Mouse (Mus musculus) right cerebral cortex, postnatal 4 days (tissue): ENCODE measurements at regions not wholly inside any gene's neighbourhood (a gene's known extent, or its start where the extent isn't known, plus 50 kb on each side); places are given as distances from the start of the nearest gene placed in this dataset.

Experiments used
- DNase-seq: peaks from one replicate; pipeline ENCODE4 v3.0.0-alpha.2; 2022

- DNase-seq: no peak
These were observed 80.5 kb upstream of the Msx2 start for GRCm38 (mm10) chr13:53553192-53553875.

- no peak for DNase-seq
These were observed 75.5 kb upstream of the Msx2 start for GRCm38 (mm10) chr13:53548396-53548795.

GRCm38 (mm10) chr13:53543291-53543690 lies 70.4 kb upstream of the Msx2 start:
- no peak for DNase-seq

- DNase-seq: no peak
These were observed 66.9 kb upstream of the Msx2 start for GRCm38 (mm10) chr13:53539797-53540196.

GRCm38 (mm10) chr13:53537937-53538336 lies 65.1 kb upstream of the Msx2 start:
- no peak for DNase-seq

- DNase-seq: no peak
These were observed 63.0 kb upstream of the Msx2 start for GRCm38 (mm10) chr13:53535781-53536425.

- DNase-seq: no peak
These were observed 60.9 kb upstream of the Msx2 start for GRCm38 (mm10) chr13:53533738-53534137.

GRCm38 (mm10) chr13:53526880-53527279 lies 54.0 kb upstream of the Msx2 start:
- DNase-seq: no peak

GRCm38 (mm10) chr13:53522807-53523206 lies 49.9 kb upstream of the Msx2 start:
- no peak for DNase-seq
